Comparison of ENCODE assay signal across 15 mouse cellular contexts in the genomic region with DNA sequence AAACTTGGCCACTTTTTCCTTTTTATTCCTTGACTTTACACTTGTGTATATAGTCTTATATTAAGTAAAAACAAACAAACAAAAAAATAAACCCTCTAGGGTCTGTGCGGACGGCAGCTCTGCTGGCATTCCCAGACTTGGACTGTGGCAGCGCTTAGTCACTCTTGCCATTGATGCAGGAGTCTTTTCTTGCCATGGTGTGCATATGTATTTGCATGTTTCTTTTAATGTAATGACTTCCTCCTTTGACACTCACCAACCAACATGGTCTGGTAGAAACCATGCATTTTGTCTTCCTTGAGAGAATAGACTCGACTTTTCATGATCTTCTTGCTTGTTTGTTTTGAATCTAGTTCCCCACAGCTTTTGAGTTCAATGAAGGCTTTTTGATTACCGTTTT.
DNase-seq lines count a peak whose midpoint lies in the region; TF ChIP-seq lines count a peak whose summit lies in the region.
"Had no signal": no experiment of that assay in that cellular context is flagged by ENCODE, and none has a peak within 500 bp of the region (broad histone marks: within the 10 kb centered on the region; RNA-seq: fewer than 3 reads in every experiment).

No protein-coding gene starts in this region.

- 0 out of 2 replicates have a peak, but pooled peaks have one; percentile 22 for TF ChIP-seq POLR2A in CH12.LX (IDR thresholded peaks at IDR 0.05; ENCODE audit: low read depth, low read length)

- no peak for TF ChIP-seq RAD21 in CH12.LX (IDR thresholded peaks at IDR 0.05; ENCODE audit: low read depth, low read length)

- peak; percentile 81 for TF ChIP-seq EP300 in CH12.LX (IDR thresholded peaks at IDR 0.05; ENCODE audit: low read length)

- no peak overlapping the region; the same call in 1 of the 2 replicates for H3K9ac ChIP-seq in CH12.LX (ENCODE audit: insufficient read depth, low read depth)

- peak overlapping the region in 1 of 3 experiments; percentile 19 for H3K4me3 ChIP-seq in CH12.LX (replicated peaks in 1 of 3; ENCODE audit: low read depth in 2 of 3, low read length in 2 of 3, poor library complexity in 1 of 3)

- H3K4me2 ChIP-seq in CH12.LX (ENCODE audit: insufficient read depth, low read depth, poor library complexity, severe bottlenecking) = peak overlapping the region; percentile 29

- no peaks in the 10 kb centered on the region for H3K79me2 ChIP-seq in CH12.LX (replicated peaks; ENCODE audit: control insufficient read depth, extremely low read depth, insufficient read depth, poor library complexity, severe bottlenecking)

- dilution Hi-C loops in CH12.LX (cut with MboI; ENCODE audit: extremely low pct_ligation_motif_present, extremely low pct_unique_long_range_greater_than_20kb, low sequenced_read_pairs) = no loop called here

- H3K9me3 ChIP-seq in CH12.LX (replicated peaks; ENCODE audit: low read length) = no peaks in the 10 kb centered on the region
- H3K9me3 ChIP-seq: G1E had no signal

- no peak for TF ChIP-seq CTCF in CH12.LX (conservative IDR thresholded peaks at IDR 0.05 in 1 of 2, IDR thresholded peaks at IDR 0.05 in 1 of 2; ENCODE audit: low read depth in 2 of 2, low read length in 2 of 2)

- H3K27ac ChIP-seq in CH12.LX (ENCODE audit: insufficient read depth, low read depth) = no peak overlapping the region; the same call in 1 of the 2 replicates

- H3K27me3 ChIP-seq in CH12.LX (replicated peaks) = no peaks in the 10 kb centered on the region

- peak; percentile 51 for DNase-seq in CH12.LX (ENCODE audit: extremely low read depth)
- no peak for DNase-seq in spleen, adult 12 weeks (ENCODE audit: low spot score)
- DNase-seq: adrenal gland, adult 2 months; adrenal gland, adult 8-10 months; adrenal gland, postnatal 10 days; adrenal gland, postnatal 14 days; adrenal gland, postnatal 25 days; adrenal gland, postnatal 36 days; B cell, adult 2 months; cerebellum, adult 11 months; cerebellum, adult 11-12 months; cerebellum, adult 18-20 months; cerebellum, adult 2 months; cerebellum, adult 8-10 months had no signal

- no peaks in the 10 kb centered on the region for H3K36me3 ChIP-seq in CH12.LX (replicated peaks in 1 of 2; ENCODE audit: control insufficient read depth in 1 of 2, insufficient read depth in 1 of 2, low read length in 1 of 2)

- in situ Hi-C loops in CH12.LX (cut with MboI; ENCODE audit: low pct_ligation_motif_present, low pct_unique_long_range_greater_than_20kb, low sequenced_read_pairs) = no loop called here

- H3K4me1 ChIP-seq in CH12.LX (ENCODE audit: control insufficient read depth in 1 of 2, insufficient read depth in 2 of 2) = peaks cover 2 to 4% of the 10 kb centered on the region in 2 experiments; a peak in 2 of 4 replicates

TF ChIP-seq in CH12.LX, 34 proteins besides CTCF, POLR2A, EP300 and RAD21:
- TF ChIP-seq PAX5 (IDR thresholded peaks at IDR 0.05; ENCODE audit: low read length) (no peak), JUN (IDR thresholded peaks at IDR 0.05; ENCODE audit: insufficient read depth, low read depth, low read length) (peak; percentile 78), MAFK (IDR thresholded peaks at IDR 0.05; ENCODE audit: insufficient replicate concordance, low read length) (no peak), ETS1 (conservative IDR thresholded peaks at IDR 0.05; ENCODE audit: low read depth, low read length) (peak; percentile 57), JUND (conservative IDR thresholded peaks at IDR 0.05; ENCODE audit: low read depth, low read length) (peak; percentile 86), MEF2A (IDR thresholded peaks at IDR 0.05; ENCODE audit: borderline replicate concordance, low read depth, low read length) (peak; percentile 63; the same call in 1 of the 2 replicates), MYC (IDR thresholded peaks at IDR 0.05; ENCODE audit: low read depth, low read length) (0 out of 2 replicates have a peak, but pooled peaks have one; percentile 31), BHLHE40 (IDR thresholded peaks at IDR 0.05; ENCODE audit: low read depth, low read length) (0 out of 2 replicates have a peak, but pooled peaks have one; percentile 23), IRF4 (IDR thresholded peaks at IDR 0.05; ENCODE audit: low read depth, low read length) (peak; percentile 35; the same call in 1 of the 2 replicates)
